Mouse (Mus musculus): ENCODE measurements at regions not wholly inside any gene's neighbourhood (a gene's known extent, or its start where the extent isn't known, plus 50 kb on each side); places are given as distances from the start of the nearest gene placed in this dataset.

DNA sequence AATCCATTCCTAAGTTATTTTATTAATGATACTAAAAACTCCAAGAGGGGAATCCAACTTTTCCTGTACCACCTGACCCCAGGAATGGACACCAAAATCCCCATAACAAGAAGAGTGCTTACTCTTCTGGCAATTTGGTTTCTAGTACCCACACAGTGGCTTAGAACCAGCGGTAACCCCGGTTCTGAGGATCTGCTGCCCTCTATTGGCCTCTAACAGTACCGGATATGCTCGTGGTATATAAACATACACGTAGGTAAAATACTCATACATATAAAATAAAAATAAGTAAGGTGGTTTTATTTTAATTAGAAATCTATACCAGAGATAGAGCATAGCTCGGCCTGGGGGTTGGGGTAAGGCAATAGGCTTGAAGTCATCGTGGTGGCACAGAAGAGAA, 58.0 kb upstream of the Hs6st1 start:
- H3K4me3 ChIP-seq (ENCODE audit: insufficient read depth, low read length) = no peak overlapping the region
- TF ChIP-seq POLR2A (IDR thresholded peaks at IDR 0.05; ENCODE audit: extremely low read depth, insufficient read depth, low read length) (no peak), CTCF (IDR thresholded peaks at IDR 0.05; ENCODE audit: extremely low read depth, insufficient read depth, low read length) (no peak)
- H3K4me1 ChIP-seq (ENCODE audit: control insufficient read depth, insufficient read depth, low read length) = no peaks in the 10 kb centered on the region
- H3K27ac ChIP-seq (ENCODE audit: insufficient read depth, low read length) = no peak overlapping the region

DNA sequence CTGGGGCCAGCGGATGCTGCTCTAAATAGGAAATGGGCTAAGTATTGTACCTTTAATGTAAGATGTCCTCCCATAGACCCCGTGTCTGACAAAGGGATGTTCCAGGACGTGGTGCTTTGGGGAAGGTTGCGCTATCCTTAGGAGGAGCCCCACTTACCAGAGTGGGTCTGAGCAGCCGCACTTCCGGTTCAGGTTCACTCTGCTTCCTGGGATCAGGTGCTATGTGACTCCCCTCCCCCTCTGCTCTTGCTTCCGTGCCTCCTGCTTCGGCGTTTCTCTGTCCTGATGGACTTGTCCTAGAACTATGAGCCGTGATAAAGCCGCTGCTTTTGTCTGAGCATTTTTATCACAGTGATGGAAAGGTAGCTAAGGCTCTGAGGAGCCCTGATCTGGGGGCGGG, 57.4 kb upstream of the Hs6st1 start:
- Histone ChIP-seq H3K27ac (ENCODE audit: insufficient read depth, low read length) (no peak overlapping the region), H3K4me3 (ENCODE audit: insufficient read depth, low read length) (no peak overlapping the region), H3K4me1 (ENCODE audit: control insufficient read depth, insufficient read depth, low read length) (no peaks in the 10 kb centered on the region)
- TF ChIP-seq CTCF (IDR thresholded peaks at IDR 0.05; ENCODE audit: extremely low read depth, insufficient read depth, low read length) = no peak
- no peak for TF ChIP-seq POLR2A (IDR thresholded peaks at IDR 0.05; ENCODE audit: extremely low read depth, insufficient read depth, low read length)

DNA sequence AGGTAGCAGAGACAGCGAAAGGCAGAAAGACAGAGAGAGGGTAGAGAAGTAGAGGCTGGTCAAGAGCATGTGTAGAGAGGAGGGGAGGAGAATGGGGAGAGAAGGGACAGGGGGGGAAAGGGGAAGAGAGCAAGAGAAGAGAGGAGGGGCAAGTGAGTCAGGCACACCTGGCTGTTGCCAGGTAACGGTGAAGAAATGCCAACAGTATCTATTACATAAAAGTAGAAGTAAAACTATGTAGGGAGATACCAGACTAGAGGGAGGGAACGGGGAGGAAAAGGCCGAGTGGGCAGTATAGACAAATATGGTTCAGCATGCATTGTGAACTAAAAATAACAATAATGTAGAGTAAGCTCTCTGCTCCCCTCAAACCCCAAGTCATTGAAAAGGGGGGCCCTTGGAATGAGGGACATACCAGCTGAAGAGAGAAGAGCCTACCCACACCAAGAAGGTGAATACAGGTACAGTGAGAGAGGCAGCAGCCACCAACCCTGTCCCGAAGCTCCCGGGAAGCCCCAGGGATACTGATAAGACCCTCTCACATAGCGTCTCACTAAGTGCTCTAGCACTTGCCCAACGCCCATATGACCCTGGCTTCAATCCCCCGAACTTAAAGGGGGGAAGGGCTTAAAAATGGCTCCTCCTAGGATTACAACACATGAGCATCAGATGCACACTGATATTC, 56.0 kb upstream of the Hs6st1 start:
- Histone ChIP-seq H3K27ac (ENCODE audit: insufficient read depth, low read length) (no peak overlapping the region), H3K4me3 (ENCODE audit: insufficient read depth, low read length) (no peak overlapping the region), H3K4me1 (ENCODE audit: control insufficient read depth, insufficient read depth, low read length) (no peaks in the 10 kb centered on the region)
- TF ChIP-seq POLR2A (IDR thresholded peaks at IDR 0.05; ENCODE audit: extremely low read depth, insufficient read depth, low read length) = no peak
- TF ChIP-seq CTCF (IDR thresholded peaks at IDR 0.05; ENCODE audit: extremely low read depth, insufficient read depth, low read length) = no peak

DNA sequence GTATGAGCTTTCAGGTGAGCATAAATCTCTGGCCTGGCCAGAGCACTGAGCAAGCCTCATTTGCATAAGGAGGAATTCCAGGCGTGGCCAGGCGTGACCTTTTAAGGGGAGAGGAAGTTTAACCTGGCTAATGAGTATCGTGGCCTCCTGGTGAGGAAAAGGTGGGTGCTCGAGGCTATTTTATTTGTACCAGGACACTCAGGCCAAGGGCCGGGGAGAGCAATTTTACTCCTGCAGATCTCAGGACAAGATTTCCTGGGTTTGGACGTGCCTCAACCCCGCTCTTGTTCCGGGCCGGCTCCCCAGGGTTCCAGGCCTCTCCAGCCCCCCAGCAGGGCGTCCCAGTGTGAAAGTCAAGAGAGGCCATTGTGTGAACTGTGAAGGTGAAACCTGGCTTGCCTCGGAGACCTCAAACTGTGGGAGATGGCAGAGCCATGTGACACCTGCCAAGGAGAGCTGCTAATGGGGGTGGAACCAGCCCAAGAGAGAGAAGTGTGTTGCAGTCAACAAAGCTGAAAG, 54.3 kb upstream of the Hs6st1 start:
- Histone ChIP-seq H3K4me3 (ENCODE audit: insufficient read depth, low read length) (no peak overlapping the region), H3K4me1 (ENCODE audit: control insufficient read depth, insufficient read depth, low read length) (no peaks in the 10 kb centered on the region), H3K27ac (ENCODE audit: insufficient read depth, low read length) (no peak overlapping the region)
- no peak for TF ChIP-seq POLR2A (IDR thresholded peaks at IDR 0.05; ENCODE audit: extremely low read depth, insufficient read depth, low read length)
- no peak for TF ChIP-seq CTCF (IDR thresholded peaks at IDR 0.05; ENCODE audit: extremely low read depth, insufficient read depth, low read length)

DNA sequence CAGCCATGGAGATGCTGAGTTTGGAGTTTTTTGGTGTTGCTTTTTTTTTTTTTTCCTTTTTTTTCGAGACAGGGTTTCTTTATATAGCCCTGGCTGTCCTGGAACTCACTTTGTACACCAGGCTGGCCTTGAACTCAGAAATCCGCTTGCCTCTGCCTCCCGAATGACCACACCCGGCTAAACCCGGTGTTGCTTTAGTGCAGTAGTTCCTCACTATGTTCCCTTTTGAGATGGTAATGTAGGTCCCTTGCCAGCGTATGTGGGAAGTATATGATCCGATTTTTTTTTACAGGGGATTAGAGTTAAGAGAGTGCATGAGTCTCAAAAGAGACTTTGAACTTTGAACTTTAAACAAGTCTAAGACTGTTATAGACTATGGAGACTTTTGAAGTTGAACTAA, 53.8 kb upstream of the Hs6st1 start:
- Histone ChIP-seq H3K4me1 (ENCODE audit: control insufficient read depth, insufficient read depth, low read length) (no peaks in the 10 kb centered on the region), H3K4me3 (ENCODE audit: insufficient read depth, low read length) (no peak overlapping the region)
- TF ChIP-seq CTCF (IDR thresholded peaks at IDR 0.05; ENCODE audit: extremely low read depth, insufficient read depth, low read length) (no peak), POLR2A (IDR thresholded peaks at IDR 0.05; ENCODE audit: extremely low read depth, insufficient read depth, low read length) (no peak)

DNA sequence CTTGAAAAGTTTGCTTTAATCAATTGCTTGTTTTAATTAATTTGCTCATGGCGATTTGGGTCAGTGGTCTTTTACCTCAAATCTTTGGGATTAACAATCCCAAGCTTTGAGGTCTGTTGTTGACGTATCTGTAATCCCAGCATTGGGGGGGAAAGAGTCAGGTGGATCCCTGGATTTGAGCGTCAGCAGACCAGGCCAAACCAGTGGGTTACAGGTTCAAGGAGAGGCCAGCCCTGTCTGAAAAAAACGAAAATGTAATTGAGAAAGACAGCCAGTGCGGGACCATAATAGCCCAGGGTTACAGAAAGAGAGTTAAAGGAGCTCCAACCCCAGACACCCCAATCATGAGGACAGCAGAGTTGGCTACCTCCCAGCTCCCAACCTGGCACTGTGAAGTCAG, 53.0 kb upstream of the Hs6st1 start:
- Histone ChIP-seq H3K4me3 (ENCODE audit: insufficient read depth, low read length) (no peak overlapping the region), H3K27ac (ENCODE audit: insufficient read depth, low read length) (no peak overlapping the region)
- no peak for TF ChIP-seq POLR2A (IDR thresholded peaks at IDR 0.05; ENCODE audit: extremely low read depth, insufficient read depth, low read length)
- no peak for TF ChIP-seq CTCF (IDR thresholded peaks at IDR 0.05; ENCODE audit: extremely low read depth, insufficient read depth, low read length)

More for the DNA sequence above, 53.8 kb upstream of the Hs6st1 start:
- no peak overlapping the region for H3K27ac ChIP-seq (ENCODE audit: insufficient read depth, low read length)

DNA sequence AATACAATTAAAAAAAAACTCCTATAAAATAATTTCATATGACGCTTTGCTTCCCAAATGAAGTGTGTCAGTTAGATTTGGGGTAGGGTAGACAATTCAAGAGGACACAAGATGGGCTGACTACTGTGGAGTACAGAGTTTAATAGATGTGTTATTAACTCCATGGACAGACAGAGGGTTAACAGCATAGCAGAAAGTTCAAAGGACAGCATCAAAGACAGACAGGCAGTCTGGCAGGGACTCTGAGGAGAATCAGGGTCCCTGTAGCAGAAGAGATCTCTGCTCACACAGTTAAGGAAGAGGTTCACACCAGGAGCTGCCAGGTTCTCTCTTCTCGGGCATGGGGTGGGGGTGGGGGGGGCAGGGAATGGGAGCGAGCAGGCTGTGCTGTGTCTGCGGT, 51.6 kb upstream of the Hs6st1 start:
- H3K4me3 ChIP-seq (ENCODE audit: insufficient read depth, low read length) = no peak overlapping the region
- H3K4me1 ChIP-seq (ENCODE audit: control insufficient read depth, insufficient read depth, low read length) = no peaks in the 10 kb centered on the region
- no peak for TF ChIP-seq CTCF (IDR thresholded peaks at IDR 0.05; ENCODE audit: extremely low read depth, insufficient read depth, low read length)
- TF ChIP-seq POLR2A (IDR thresholded peaks at IDR 0.05; ENCODE audit: extremely low read depth, insufficient read depth, low read length) = no peak
- no peak overlapping the region for H3K27ac ChIP-seq (ENCODE audit: insufficient read depth, low read length)

More for the DNA sequence above, 53.0 kb upstream of the Hs6st1 start:
- H3K4me1 ChIP-seq (ENCODE audit: control insufficient read depth, insufficient read depth, low read length) = no peaks in the 10 kb centered on the region

DNA sequence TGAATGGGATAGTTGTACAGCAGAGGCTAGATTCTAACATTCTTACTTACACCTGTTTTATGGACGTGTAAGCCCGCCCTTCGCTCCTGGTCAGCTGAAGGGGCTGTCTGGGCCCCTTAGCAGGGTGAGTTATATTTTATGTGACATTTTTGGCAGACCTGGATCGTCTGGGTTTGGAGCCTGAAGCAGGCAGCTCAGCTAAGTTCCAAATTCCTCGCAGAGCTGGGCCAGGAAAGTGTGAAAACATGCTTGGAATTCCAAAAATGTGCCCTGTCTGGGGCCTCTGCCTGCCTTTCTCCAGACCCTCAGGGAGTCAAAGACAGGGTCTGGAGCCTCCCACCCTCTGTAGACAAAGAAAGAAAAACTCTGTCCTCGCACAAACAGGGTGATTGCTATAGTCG, 51.1 kb upstream of the Hs6st1 start:
- no peak overlapping the region for H3K27ac ChIP-seq (ENCODE audit: insufficient read depth, low read length)
- TF ChIP-seq CTCF (IDR thresholded peaks at IDR 0.05; ENCODE audit: extremely low read depth, insufficient read depth, low read length) (no peak), POLR2A (IDR thresholded peaks at IDR 0.05; ENCODE audit: extremely low read depth, insufficient read depth, low read length) (no peak)
- H3K4me1 ChIP-seq (ENCODE audit: control insufficient read depth, insufficient read depth, low read length) = no peaks in the 10 kb centered on the region
- H3K4me3 ChIP-seq (ENCODE audit: insufficient read depth, low read length) = no peak overlapping the region

DNA sequence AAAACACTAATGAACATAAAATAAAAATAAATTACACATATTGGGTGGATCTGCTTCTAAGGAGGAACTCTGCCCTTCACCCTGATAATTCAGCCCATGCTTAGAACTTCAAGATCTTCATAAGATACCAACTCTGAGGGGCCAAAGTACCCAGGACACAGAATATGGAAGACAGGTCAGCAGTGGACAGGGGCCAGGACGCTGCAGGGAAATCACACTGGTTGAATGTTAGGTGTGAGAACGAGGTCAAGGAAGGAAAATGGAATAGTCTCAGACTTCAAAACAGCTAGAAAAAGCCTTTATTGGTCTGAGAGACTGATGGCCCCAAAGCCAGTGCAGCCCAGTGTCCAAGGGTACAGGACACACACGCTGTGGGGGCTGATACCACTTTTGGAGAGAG, 50.5 kb upstream of the Hs6st1 start:
- no peak for TF ChIP-seq POLR2A (IDR thresholded peaks at IDR 0.05; ENCODE audit: extremely low read depth, insufficient read depth, low read length)
- no peak for TF ChIP-seq CTCF (IDR thresholded peaks at IDR 0.05; ENCODE audit: extremely low read depth, insufficient read depth, low read length)

More for the DNA sequence above, 50.5 kb upstream of the Hs6st1 start:
- no peak overlapping the region for H3K27ac ChIP-seq (ENCODE audit: insufficient read depth, low read length)
- no peak overlapping the region for H3K4me3 ChIP-seq (ENCODE audit: insufficient read depth, low read length)
- no peaks in the 10 kb centered on the region for H3K4me1 ChIP-seq (ENCODE audit: control insufficient read depth, insufficient read depth, low read length)
